Mouse (Mus musculus): Measurements from ENCODE around the gene Dennd1b.

The Dennd1b gene

DNA sequence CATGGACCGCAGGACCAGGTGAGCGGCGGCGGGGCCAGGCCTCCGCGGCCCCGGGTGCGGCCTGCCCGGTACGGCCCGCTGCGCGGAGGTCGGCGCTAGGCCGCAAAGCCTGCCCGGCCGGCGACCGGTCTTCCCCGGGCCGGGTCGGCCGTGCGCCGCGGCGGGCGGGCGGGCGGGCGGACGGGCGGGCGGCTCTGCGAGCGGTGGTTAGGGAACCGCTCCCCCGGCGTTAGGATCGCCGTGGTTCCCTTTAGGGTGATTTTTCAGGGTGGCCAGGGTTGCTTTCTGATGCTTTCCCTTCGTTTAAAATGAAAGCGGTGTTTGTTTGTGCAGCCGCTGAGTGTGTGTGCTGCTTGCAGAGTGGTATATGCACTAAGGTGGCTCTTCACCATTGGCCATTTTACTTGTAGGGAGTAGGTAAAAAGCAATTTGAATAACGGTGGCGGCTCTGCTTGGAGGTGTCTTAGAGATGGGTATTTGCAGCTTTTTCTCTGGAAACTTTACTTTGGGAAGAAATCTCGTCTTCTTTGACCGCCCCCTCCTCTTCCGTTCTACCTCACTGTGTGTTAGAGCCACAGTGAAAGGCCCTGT is 728 bp downstream of the Dennd1b start:
- peak; percentile 60 to 71 for DNase-seq

DNA sequence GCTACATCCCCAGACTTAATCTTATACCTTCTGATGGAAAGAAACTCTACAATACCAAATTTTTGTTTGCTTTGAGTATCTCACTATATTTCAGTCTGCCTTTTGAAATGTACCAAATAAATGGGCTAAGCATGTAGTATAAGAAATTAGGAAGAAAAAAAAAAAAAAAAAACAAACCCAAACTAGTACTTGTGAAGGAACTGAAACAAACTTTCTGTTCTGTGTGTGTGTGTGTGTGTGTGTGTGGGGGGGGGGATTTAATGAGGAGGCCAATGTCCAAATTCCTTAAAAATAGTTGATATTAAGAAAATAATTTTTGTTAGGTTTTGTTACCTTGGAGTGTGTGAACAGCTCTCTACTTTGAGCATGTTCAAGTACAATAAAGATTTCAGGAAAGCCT is 1.8 kb downstream of the Dennd1b start:
- DNase-seq: no peak

DNA sequence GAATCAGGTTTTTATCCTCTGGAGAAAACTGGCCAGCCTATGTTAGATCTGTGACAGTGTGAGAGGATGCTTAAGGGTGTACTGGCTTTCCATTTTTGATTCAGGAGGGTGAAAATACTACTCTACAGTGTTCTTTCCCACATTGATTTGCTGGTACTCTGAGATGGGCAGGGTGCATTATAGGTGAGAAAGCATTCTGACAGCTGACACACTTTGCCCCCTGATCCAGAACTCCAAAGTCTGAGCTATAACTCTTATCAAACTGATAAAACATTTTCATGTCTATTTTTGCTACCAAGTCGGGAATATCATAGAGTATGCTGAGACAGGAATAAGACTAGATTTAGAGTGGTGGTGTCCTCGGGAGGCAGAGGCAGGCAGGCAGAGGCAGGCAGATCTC is 2.3 kb downstream of the Dennd1b start:
- no peak for DNase-seq

- no peak for DNase-seq
Observed at GRCm38 (mm10) chr1:138967450-138967849, 4.2 kb downstream of the Dennd1b start.

DNA sequence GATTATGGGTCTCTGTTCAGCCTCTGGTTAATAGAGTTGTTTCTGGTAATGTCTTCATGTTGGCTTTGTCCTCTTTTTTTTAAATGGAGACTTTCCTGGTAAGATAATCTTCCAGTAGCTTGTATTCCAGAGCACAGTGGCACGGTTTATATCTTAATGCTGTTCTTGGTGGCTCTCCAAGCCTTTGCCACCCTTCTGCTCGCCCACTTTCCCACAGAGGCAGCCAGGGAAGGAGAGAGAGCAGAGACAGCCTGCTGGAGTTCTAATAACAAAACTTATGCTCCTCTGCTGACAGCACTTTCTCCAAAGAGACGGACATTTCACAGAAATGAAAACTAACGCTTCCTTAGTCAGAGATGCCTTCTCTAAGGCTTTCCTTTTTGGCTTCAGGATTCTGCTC is 6.8 kb downstream of the Dennd1b start:
- DNase-seq: no peak

DNA sequence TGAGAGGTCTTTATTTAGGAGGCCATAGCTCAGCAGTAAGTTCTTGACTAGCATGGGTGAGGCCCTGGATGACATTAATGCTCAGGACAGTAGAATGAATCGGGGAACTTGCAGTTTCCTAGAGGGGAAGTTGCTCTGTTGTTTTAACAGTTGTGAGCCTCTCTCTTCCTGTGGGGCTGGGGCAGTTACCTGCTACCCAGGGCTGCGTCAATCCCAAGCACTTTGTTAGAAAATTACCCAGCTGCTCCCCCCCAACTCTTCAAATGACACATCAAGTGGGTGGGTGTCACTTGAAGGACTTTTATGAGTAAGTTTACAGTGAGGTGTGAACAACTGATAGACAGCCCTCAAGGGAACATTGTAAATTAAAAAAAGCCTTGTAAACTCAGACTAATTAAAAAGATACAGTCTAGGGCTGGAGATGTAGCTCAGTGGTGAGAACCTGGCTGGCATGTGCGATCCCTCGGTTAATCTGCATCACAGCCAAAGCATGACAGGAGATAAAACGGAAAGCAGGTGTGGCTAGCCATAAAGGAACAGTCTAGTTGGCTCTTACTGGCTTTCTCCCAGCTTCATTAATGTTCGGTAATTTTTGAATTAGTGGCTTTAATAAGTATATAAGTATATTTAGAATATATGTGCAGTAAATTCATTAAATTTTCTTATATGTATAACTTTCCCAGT is 10.4 kb downstream of the Dennd1b start:
- peak; percentile 61 to 64 for DNase-seq

GRCm38 (mm10) chr1:138974836-138975235 is 11.6 kb downstream of the Dennd1b start:
- no peak for DNase-seq

DNA sequence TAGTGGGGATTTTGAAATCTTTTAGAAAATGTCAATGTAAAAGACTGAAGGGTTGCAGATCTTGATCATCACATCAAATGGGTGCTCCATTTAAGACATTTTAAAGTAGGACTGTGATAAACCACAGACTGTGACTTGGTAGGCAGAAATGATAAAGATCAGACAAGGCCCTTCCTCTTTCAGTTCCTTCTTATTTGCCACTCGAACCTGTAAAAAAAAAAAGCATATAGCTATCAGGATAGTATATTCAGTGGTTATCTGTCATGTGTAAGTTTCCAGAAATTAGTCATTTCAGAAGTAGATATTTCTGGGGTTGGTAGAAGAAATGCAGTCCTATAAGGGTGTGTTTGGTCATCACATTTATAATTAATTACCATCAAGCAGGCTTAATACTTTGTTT is 12.7 kb downstream of the Dennd1b start:
- peak in 1 of 2 experiments; percentile 32 for DNase-seq

GRCm38 (mm10) chr1:138982203-138982602 is 19.0 kb downstream of the Dennd1b start:
- DNase-seq: no peak

DNA sequence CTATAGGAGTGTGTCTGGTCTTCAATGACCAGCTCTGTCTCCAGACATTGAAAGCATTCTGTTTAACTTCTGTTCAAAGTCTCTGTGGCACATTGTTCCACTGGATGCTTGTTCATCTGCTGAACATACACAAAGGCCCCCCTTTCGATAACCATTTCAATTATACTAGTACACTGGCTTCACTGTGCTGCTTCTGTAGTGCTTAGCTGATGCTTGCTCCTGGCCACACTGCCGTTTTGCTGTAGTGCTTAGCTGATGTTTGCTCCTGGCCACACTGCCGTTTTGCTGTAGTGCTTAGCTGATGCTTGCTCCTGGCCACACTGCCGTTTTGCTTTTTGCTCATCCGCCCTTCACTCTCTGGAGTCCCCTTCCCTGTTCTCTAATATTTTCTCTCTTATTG is 19.4 kb downstream of the Dennd1b start:
- DNase-seq: no peak

DNA sequence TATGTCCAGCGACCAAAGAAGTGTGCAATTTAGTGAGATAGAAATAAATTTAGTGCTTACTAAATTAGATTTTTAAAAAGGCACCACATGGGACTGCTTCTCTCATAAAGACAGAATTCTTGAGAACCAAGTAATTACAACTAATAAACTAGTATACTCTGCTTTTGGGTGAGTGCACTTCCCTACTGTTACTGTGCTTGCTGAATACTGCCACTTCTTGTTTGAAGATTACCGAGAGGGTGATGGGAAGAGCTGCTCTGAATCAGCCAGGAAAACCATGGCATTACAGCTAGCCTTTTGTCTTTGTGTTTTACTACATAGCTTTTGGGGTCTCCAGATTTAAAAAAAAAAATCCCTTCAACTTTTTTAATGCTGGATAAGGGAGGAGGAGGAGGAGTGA is 19.8 kb downstream of the Dennd1b start:
- DNase-seq: no peak

DNA sequence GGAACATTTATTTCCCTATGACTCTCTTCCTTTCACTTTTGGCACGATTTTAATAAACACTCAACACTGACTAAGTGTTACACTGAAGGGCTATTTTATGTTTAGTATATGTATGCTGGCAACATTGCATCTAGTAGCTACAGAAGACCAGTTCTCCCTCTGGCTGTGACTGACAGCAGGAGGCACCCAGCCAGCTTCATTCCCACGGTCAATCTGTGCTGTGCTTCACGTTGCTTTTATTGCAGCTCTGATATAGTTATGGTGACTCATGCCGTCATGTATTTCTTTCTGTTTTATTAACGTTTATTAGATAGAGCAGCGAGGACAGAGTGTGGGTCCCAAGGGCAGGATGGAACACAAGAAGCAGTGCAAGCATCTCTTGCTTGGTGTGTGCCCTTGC is 20.2 kb downstream of the Dennd1b start:
- no peak for DNase-seq

DNA sequence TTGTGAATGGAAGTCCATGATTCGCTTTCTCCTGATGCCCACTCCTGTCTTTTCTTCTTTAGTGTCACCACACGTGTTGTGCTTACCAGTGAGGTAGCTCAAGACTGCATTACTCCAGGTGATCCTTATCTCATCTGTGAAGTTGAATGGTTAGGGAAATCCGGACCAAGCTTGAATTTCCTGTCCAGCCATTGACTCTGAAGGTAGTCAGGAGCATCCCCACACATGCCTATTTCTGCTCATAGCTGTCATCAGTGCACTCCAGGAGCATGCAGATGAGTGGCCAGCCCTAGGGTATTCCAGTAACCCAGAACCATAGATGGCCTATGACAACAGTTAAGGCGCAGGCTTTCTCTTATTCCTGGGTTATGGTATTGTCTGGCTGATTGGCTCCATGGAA is 20.9 kb downstream of the Dennd1b start:
- no peak for DNase-seq

DNA sequence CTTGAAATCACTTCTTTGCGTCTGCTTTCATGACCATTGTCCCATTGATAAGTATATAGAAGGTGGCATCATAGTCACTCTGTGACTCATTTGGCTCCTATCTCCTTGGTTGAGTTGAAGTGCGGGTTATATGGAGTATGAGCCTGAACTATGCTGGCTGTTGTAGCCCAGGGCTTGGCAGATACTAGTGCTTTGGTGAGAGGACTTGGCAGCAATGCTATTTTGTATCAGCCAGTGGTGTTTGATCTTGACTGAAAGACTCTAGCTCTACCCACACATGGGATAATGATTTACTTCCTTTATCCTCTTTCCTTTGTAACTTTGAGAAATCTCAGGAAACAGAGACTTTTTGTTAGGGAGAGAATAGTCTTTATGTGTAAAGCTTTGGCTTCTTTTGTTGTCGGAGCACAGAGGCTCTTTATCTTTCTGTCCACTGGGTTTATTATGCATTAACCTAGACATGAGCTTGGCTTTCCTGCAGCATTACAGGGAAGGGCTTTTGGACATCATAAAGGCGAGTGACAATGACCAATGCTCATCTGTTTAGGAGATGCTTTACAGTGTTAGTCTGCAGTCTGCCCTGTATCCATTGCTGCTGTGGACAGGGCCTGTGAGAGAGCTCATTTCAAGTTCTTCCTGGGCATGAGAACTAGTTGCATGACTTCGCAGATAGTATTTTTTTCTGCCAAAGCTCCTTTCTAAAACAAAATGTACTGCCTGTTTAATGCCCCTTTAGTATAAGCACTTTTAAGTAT is 29.3 kb downstream of the Dennd1b start:
- DNase-seq: no peak

DNA sequence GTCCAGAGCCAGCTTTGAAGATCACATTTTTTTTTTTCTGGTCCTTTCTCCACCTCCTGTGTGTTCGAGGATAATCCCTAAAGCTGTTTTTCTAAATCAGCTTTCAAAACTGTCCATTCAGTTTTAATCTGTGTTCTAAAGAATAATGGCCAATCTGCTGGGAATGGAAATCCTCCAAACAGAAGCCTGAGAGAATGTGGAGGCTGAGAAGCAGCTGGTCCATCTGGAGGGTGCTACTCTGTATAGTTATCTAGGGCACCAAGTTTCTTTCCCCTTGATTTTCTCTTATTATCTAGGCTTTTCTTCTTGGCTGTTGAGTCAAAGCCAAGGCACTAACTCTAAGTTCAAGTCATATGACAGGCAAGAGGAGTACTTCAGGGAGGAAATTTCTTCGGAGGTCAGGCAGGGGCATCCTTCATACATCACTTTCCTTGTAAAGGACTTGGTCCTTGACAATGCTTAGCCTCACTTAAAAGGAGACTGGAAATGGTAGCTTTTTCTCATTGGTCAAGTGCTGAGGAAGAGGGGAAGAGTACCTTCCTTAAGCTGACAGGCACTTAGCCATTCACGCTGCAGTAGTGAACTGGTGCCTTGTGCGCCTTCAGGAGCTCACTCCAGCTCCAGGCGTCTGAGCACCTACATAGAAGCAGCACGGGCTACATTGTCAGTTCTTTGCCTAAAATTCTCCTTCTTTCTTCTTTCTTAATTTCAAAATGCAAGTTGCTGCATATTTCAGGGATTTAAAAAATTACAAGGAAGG is 32.6 kb downstream of the Dennd1b start:
- DNase-seq: no peak

- DNase-seq: no peak
Observed at GRCm38 (mm10) chr1:138996663-138997062, 33.4 kb downstream of the Dennd1b start.

GRCm38 (mm10) chr1:139000675-139001379 is 37.6 kb downstream of the Dennd1b start:
- DNase-seq: no peak

DNA sequence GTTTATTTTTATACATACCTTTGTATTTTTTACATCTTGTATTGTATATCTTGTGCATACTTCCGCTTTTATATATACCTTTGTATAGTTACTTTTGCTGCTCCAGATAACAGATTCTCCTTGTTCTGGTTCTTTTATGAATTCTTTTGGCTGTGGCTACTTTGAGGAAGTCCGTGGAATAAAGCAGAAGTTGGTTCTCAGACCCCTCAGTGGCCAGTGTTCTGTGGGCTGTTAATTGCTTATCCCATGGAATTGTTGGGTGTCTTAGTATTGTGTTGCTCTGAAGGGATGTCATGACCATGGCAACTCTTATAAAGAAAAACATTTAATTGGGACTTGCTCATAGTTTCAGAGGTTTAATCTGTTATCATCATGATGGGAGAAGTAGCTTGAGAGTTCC is 40.3 kb downstream of the Dennd1b start:
- DNase-seq: no peak

- no peak for DNase-seq
Observed at GRCm38 (mm10) chr1:139006000-139006399, 42.8 kb downstream of the Dennd1b start.

DNA sequence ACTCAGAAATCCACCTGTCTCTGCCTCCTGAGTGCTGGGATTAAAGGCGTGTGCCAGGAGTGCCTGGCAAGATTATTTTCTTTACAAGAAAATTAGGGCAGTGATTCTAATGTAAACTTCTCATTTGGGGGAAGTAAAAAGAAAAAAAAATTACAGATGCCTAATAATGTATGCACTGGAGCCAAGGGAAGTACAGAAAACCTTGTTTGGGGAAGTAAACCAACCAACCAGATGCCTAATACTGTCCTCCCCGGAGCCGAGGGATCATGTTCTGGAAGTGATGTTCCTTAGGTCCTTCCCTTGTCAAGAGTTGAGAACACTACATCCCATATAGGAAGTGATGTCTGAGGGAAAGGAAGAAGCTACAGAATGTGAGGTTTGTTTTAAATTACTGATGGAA is 44.2 kb downstream of the Dennd1b start:
- DNase-seq: no peak

DNA sequence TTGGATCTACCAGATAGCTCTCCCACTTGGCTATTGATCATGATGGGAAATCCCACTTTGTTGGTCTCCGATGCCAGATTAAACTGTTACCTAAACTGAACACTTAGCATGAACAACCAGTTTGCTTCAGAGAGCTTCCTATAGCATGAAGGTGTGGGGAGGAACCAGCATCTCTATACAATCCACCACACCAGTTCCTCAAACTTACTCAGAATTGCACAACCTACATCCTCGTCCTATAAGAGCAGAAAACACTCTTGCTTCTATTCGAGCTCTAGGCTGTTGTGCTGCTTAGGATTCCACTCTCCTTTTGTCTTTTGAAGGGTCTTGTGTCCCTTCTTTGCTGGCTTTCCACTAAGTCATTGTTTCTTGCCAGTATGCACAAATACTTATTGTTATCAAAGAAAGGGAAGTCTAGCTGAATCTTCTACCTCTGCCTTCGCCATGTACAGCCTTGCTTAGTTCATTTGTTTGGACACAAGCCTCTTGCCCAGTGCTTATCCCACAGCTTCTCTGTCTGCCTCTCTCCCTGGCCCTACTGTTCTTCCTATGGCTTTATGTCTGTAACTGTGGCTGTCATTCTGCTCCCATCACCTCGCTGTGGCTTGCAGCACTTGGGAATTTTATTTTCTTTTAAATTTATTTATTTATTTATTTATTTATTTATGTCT is 52.0 kb downstream of the Dennd1b start:
- DNase-seq: no peak

GRCm38 (mm10) chr1:139021298-139021697 is 58.1 kb downstream of the Dennd1b start:
- DNase-seq: no peak
